Mouse (Mus musculus): ENCODE results near the gene Elovl1.

Gene Elovl1

DNA sequence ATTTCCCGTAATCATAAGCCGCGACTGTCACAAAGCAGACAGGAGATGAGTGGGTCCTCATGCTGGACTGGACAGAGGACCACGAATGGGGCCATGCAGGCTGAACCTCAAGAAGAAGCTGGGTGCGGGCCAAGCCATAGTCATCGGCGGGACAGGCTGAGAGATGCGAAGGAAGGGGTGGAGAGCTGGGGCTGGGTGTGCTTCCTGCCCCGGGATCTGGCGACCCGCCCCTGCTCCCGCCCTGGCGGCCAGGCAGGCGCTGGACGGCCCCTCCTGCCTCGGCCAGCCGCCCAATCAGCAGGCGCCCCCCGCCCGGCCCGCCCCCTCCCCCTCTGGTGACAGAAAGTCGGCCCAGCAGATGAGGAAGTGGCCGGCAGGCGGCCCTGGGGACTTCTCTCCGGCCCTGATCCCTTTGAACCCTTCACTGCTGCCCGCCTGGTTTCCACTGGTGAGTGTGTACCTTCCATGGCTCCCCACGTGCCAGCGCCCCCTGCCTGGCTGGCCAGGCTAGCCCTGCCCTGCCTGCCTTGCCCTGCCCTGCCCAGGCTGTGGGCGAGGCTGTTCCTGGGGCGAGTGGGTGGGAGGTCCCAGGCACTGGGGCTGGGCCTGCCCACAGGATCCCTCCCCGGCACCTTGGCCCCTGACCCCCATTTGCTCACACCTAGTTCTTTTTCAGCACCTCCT, at the start of gene Elovl1:
Gene Elovl1, plus strand, starts transcription at position 326 of the 684 bp plus-strand sequence.
- peak; percentile 47 to 60 for DNase-seq (ENCODE audit: low spot score in 2 of 2)

DNA sequence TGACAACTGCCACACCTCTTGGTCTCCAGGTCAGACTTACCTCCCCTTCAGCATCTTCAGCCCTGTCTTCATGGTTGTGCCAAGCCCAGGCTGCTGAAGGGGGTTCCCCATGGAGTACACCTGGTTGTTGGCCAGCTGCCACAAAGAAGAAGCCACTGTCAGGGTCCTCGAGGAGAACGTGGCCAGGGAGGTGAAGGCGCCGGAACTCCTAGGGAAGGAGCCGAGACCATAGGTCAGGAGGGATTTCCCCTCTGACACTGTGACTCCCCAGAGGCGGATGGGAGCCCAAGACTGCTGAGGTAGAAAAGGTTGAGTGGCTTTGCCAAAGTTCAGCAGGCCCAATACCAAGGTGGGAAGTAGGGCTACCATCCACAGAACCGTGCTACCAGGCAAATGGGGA, 44.6 kb upstream of the Elovl1 start:
- DNase-seq (ENCODE audit: low spot score in 2 of 2): no peak

DNA sequence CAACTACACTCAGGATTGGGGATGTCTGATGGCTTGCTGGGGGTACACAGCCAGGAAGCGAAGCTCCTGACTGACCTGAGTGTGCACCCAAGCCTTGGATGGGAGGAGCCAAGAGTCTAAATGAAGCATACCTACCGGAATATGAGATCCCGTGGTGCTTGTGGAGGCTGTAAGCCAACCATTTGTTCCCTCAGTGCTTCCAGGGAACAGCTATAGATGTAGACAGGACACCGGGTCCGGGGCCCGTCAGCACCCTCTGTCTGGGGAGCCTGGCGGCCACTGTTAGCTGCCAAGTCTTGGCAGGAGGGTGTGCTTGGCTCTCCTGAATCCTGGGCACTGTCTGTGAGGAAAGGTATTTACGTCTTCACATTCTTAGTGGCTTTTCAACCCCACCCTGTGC, 40.6 kb upstream of the Elovl1 start:
- no peak for DNase-seq (ENCODE audit: low spot score in 2 of 2)

DNA sequence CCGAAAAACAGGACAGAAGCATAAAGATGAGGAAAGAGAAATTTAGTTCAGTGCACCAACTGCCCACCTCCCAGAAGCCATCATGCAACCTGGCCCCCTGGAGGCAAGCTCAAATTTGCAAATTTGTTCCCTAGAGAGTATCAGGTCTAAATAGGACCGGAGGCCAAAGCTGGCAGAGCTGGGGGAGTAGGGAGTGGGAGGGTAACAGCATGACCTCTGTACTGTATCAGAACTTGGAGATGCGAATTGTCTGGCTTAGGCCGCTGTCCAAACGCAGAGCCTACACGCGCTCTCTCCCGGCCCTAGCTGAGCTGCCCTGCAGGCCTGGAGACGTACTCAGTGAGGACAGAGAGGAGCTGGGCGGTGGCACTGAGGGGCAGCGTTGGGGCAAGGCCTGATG, 37.7 kb upstream of the Elovl1 start:
- DNase-seq (ENCODE audit: low spot score in 2 of 2): no peak

DNA sequence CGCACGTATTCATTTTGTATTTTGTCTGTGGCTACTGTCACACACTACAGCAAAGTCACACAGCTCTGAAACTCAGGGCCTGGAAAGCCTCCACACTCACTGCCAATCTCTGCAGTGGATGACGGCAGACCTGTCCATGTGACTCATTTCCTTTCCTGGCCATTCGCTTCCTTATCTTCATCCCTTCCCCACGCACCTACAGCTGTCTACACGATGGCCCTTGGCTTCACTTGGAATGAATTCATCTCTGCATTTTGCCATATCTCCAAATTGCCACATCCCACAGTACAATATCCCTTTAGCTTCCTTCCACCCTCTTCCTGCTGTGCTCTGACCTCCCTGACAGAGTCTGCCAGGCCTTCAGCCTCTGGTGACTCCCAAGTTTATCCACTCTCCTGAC, 33.4 kb upstream of the Elovl1 start:
- DNase-seq (ENCODE audit: low spot score in 2 of 2): no peak

DNA sequence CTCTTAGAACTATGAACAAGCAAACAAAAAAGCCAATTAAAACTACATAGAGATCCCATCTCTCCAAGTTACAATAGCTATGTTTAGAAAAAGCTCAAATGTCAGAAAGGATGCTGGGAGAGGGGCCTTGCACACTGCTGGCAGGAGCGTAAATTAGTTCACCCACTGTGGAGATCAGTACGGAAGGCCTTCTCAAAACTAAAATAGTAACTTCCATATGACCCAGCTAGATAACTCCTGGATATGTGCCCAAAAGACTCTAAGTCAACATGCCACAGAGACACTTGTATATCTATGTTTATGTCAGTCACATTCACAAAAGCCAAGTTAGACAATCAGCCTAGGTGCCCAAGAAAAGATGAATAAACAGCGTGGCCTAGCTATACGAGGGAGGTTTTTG, 32.6 kb upstream of the Elovl1 start:
- no peak for DNase-seq (ENCODE audit: low spot score in 2 of 2)

DNA sequence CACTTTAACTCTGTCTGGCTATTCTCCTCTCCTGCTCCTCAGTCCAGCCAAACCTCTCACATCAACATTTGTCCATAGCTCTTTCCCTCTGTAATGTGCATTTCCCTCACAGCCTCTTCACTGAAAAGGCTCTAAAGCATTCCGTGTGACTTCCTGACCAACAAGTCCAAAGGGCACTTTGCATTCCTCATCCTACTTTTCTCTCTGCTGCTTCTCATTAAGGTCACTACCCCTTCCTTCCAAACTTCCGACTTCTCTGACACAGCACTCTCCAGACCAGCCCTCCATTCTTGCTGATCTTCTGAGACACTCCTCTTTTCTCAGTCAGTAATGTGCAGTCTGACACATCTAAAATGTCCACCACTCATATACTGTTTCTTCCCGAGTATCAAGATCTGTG, 31.5 kb upstream of the Elovl1 start:
- no peak for DNase-seq (ENCODE audit: low spot score in 2 of 2)

DNA sequence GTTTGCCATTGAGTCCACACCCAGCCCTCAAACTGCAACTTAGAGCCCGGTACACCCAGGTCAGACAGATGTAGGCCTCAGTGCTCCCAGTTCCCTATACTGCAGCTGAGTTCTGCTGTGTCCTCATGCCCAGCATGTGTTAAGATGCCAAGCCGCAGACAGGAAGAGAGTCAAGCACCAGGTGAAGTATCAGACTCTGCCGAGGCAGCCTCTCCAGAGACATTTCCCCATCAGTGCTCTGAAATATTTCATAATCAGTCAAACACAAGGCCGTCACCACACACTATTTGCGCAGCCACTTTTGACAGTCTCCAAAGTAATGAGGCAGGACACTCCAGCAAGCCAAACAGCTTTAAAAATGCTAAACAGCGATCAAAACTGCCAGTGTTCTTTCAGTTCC, 29.5 kb upstream of the Elovl1 start:
- DNase-seq (ENCODE audit: low spot score in 2 of 2): no peak

DNA sequence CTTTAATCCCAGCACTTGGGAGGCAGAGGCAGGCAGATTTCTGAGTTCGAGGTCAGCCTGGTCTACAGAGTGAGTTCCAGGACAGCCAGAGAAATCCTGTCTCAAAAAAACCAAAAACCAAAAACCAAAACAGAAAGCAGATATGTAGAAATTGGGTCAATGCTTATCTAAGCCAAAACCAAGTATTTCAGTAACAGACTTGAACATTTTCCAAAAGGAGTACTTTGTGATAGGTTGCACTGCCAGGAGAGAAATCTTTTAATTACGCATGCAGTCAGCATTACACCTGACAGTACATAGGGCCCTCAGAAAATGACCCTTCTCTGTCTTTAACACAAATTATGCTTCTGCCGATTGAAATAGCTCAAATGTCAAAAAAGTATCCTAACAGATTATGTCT, 26.5 kb upstream of the Elovl1 start:
- DNase-seq (ENCODE audit: low spot score in 2 of 2): no peak

DNA sequence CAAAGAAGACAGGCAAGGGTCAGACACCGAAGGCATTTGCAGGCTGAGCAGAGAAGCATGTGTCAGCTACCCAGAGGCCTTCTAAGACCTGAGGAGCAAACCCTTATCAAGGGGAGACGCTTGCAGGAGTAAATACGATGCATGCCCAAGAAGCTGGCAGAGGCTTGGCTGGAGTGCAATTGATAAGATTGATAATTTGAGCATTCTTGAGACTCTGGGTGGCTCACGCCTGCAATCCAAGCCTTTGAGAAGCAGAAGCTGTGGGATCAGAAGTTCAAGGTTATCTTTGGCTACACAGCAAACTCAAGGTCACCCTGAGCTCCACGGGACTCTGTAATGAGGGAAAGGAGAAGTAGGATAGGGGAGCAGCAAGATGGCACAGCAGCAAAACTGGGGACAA, 26.0 kb upstream of the Elovl1 start:
- no peak for DNase-seq (ENCODE audit: low spot score in 2 of 2)

DNA sequence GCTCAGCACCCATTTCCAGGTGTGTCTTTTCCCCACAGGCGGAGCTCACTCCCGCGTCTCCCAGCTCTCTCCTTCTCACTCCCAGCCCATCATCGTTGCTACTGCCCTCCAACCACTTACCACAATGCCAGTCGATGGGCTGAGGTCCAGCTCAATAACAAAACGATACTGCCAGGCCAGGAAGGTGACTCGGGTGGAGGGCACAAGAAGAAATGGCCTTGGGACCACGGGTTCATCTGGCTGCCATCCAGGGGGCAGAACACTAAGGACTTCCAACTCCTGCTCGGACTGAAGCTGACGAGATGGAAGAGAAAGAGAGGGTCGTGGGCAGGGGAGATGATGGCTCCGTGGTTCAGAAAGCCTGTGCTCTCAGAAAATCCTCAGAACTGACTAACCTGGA, 25.2 kb upstream of the Elovl1 start:
- DNase-seq (ENCODE audit: low spot score in 2 of 2): no peak

DNA sequence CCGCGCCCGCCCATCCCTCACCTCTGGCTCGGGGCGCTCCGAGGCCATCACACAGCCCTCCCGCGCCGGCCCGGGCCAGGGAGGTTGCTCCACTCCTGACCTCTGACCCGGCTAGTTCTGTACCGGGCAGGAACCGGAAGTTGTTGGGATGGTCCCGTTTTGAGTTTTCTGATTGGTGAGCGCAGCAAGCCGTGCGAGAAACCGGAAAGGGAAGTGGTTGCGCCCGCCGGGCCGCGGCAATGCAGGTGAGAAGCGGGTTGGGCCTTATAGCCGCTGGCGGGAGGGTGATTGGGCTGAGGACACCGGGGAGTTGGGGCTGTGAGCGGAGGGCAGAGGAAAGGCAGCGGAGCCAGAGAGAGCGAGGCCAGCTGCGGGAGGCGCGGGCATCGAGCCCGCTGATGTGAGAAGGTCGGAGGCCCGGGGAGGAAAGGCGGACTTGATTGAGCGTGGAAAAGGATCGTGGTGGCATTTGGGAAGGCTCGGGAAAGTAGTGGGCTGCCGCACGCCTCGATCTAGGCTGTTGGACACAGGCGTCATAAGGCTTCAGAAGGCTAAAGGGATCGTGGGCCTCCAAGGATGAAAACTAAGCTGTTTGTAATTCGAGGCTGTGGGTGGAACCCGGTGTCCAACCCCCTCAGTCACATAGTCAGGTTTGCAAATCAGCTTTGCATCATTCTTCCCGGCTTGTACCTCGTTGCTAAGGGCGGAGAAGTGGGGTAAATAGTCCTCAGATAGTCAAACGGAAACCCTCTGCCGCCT, 18.6 kb upstream of the Elovl1 start, which contains the start of the genes Szt2 and Med8:
Gene Szt2, minus strand, starts transcription at position 132 of the 759 bp plus-strand sequence.
Gene Med8, plus strand, starts transcription at position 196 of the 759 bp plus-strand sequence.
- DNase-seq (ENCODE audit: low spot score in 2 of 2): peak; percentile 91 to 92

DNA sequence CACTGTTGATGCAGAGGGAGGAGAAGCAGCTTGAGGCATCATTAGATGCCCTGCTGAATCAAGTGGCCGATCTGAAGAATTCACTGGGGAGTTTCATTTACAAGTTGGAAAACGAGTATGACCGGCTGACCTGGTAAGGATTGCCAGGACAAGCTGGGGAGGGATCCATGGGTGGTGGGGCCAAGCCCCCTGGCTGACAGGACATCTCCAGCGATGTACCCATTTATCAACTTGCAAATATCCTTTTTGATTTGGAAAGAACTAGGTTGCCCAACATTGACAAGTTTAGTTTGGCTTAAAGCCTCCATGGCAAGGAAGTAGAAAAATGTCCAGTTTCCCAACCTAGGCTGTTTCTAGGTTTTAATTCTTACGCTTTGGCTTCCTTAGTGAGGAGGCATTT, 17.0 kb upstream of the Elovl1 start:
- no peak for DNase-seq (ENCODE audit: low spot score in 2 of 2)

DNA sequence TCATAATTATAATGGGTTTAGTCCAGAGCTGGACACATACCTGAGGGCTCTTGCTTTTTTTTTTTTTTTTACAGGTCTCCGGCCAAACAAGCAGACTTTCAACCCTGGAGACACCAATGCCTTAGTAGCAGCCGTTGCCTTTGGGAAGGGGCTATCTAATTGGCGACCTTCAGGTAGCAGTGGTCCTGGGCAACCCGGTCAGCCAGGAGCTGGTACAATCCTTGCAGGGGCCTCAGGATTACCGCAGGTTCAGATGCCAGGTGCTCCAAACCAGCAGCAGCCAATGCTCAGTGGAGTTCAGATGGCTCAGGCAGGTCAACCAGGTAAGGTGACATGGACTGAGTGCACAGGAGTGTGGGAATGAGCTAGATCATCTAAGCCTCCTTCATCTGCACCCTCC, 14.3 kb upstream of the Elovl1 start:
- DNase-seq (ENCODE audit: low spot score in 2 of 2): no peak

DNA sequence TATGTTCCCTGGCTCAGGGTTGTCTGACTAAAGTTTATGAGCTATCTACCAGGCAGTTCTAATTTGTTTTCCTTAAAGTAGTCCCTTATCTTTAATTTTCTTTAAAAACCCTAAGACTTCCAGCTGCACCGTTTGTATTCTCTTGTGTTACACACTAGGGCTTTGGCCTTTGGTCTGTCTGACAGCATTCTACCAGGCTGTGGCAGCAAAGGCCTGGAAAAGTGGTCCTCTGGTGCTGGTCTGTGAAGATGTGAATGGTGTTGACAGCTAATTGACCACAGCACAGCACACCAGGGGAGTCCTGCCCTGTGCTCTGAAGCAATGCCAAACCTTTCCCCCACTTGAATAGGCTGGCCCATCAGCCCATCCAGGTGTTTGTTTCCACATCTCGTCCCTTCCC, 12.1 kb upstream of the Elovl1 start:
- DNase-seq (ENCODE audit: low spot score in 2 of 2): no peak

DNA sequence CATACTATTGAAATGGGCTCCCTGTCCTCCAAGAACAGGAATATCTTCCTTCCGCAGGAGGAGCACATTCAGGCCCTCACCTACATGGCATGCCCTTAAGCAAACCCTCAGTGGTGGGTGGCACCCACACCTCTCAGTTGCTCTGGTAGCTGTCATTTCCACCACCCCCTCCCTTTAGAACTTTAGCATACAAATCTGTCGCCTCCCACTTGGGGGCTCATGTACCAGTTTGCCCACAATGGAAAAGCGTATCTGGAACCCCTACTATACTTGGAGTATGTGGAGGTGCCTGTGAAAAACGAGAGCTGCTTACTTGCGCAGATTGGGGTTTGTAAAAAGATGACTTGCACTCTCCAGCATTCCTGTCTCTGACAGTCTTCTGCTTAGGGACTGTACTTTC, 11.6 kb upstream of the Elovl1 start:
- DNase-seq (ENCODE audit: low spot score in 2 of 2): no peak

DNA sequence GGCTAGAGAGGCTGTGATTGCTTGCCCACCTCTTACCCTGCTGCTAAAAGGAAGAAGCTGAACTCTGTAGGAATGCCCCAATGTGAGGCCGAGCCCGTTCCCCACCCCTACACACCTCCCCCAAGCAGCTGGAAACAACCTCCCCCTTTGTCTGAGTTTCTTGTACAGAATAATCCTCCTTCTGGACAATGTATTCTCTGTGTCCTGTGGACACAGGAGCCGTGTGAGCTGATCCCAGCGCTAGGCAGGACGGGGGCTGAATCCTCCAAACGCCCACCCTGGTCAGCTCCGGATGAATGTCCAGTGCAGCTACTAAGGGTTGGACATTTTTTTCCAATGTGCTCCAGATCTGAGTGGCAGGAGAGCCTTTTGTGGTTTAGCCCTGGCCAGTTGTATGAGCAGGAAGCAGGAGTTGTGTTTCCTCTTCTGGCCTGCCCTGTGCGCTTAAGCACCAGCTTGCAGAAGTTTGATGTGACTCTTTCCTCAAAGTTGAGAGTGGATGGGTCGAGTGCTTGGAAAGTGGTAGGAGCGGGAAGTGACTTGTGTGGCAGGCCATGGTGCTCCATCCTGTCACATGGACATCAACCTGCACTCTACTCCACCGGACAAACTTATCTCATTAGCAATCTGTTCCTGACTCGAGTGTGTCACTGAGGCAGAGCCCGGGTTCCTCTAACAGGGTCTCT, 10.6 kb upstream of the Elovl1 start:
- no peak for DNase-seq (ENCODE audit: low spot score in 2 of 2)

DNA sequence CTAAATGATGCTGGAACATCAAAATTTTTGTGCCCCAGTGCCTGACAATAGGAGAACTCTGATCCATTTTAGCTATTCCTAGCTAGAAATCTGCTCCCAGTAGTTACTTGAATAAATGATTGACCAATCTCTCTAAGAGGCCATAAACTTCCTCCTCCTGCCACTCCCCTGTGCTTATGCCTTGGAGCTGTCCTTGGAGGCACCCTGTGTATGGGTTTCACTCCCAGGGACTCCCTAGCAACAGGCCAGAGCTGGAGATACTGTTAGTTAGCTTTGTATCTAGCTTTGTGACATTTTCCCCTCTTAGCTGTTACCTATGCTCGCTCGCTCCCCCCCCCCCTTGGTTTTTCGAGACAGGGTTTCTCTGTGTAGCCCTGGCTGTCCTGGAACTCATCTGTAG, 6.5 kb upstream of the Elovl1 start:
- no peak for DNase-seq (ENCODE audit: low spot score in 2 of 2)

DNA sequence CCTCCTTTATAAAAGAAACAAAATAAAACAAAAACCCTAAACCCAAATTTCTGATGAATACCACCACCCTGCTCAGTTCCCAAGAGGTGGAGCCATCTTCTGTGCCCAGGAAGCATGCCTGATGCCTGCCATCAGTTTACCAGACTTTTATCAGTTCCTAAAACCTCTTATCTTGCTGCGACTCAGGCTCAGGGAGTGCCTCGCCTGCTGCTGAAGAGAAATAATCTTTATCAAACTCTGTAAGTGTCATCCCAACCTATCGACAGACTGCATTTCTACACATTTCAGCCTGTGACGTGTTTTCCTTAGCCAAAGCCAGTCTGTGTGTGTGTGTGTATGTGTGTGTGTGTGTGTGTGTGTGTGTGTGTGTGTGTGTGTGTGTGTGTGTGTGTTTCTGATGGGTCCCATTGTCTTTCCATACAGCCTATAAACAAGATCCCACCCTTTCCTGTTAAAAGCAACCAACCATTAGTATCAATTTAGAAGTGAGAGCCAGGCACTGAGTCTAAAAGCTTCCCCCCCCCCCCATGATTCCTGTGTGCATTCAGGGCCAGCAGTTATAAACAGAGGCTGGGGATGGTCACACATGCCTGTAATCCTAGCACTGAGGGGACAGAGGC, 3.2 kb upstream of the Elovl1 start:
- DNase-seq (ENCODE audit: low spot score in 2 of 2): no peak

DNA sequence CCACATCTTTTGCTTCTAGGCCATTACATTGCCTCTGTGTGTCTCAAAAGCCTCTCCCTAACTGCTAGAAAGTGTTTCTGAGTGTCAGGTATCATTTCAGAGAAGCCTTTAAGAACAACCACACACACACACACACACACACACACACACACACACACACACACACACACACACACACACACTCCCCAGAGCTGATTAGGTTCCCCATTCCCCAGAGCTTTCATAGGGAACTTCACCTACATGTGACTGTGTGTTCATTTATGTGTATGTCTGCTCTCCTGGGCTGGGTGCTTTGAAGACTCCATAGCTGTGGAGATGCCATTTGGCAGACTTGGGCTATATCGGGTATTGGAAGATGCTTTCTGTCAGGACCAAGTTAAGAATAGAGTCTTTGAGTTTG, 2.5 kb upstream of the Elovl1 start:
- no peak for DNase-seq (ENCODE audit: low spot score in 2 of 2)

DNA sequence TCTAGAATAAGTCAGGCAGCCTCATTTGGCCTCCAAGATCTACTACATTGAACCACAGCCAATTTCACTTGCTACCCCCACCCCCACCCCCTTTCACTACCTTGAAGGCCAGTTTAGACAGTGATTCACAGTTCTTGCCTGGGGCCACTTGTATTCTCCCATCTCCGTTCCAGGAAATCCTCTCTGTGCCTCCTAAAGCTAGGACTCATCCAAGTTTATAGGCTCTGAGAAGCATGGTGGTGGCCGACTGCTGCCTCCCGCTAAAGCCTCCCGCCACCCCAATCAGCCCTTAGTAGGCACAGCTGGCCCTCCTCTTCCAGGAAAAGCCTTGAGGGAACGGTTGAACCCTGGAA, 502 bp upstream of the Elovl1 start:
- no peak for DNase-seq (ENCODE audit: low spot score in 2 of 2)

DNA sequence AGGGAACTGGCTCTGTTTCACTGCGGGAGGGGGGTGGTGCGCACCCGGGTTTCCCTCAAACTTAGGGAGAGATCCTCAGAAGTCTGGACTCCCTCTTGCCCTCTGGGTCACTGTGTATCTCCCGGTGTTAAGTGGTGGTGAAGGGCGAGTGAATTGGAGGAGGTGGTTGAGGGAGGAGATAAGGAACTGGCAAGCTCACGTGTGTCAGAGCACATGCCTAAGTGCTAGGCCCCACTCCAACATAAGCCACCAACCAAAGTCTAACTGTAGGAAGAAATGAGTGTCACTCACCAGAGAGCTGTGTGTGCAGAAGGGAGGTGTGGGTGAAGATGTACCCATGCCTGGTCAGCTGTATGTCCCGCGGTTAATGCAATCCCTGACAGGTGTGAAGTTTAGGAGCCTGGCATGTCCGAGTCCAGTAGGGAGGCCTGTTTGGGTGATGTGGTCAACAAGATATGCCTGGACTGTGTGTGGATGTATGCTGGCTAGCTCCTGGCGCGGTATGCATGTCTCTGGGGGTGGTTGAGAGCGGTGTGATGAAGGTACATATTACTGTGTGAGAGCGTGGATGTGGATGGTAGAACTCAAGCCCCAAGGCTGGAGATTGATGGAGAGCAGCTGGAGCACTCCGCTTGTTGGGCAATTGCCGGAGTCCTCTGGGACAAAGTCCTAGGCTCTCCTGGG, 780 bp downstream of the Elovl1 start:
- DNase-seq (ENCODE audit: low spot score in 2 of 2): no peak

All from right cerebral cortex, adult 2 months (tissue).